Mouse (Mus musculus): ENCODE results near the gene Raf1. TPM values are rescaled to one million over a fixed set of nuclear protein-coding genes. Genes with fewer than 3 reads are reported as not detected.
A peak's percentile ranks its signal among the peaks of the same experiment; 100 is the strongest.

Gene Raf1
- total and polyA plus RNA-seq, 2 experiments from 2014 or later = 90.5 to 204 TPM

DNA sequence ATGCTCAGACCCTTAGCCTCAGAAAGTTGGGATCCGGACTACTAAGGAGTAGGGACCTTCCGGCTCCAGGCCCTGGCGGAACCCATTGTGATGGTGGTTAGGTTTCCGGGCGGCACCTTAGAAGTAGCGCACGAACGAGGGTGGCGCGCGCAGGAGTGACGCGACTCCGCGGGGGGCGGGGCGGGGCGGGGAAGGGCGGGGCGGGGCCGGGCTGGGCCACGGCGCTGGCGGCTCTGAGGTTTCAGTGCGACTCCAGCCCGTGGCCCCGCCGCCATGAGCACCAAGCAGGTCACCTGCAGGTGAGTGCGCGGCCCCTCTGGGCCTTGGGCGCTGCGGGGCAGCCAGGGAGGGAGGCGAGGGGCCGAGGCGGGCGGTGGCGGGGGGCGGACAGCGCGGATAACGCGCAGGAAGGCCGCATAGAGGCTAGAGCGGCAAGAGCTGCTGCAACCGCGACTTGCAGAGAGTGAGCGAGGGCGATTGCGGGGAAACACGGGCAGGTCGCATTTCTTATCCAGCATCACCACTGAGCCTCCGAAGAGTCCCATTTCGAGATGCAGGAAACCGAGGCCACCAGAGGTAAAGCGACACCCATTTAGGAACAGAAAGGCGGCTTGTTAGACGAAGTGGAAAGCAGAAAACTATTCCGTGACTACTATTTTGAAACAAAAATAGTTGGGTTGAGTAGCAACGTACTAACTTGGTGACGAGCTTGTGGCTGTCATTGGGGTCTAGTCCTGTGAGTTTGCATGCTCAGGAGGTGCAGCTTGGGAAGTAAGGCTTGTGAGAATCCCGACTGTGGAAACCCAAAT is 74.5 kb downstream of the Raf1 start, which contains the start of gene Mkrn2:
Gene Mkrn2, plus strand, starts transcription at position 188 of the 809 bp plus-strand sequence.
- Histone ChIP-seq H3K4me1 (ENCODE audit: insufficient read depth, low read length) (peaks cover 10% of the 10 kb centered on the region; the same call in 1 of the 2 replicates), H3K36me3 (ENCODE audit: insufficient read depth, low read length) (no peaks in the 10 kb centered on the region), H3K4me3 (ENCODE audit: low read length) (peak within 1 kb of the TSS; percentile 88), H3K27ac (peak within 1 kb of the TSS; percentile 90), H3K9me3 (ENCODE audit: low read length) (no peaks in the 10 kb centered on the region), H3K4me2 (ENCODE audit: low read depth, low read length) (peak within 1 kb of the TSS; percentile 69), H3K27me3 (ENCODE audit: insufficient read depth, low read length) (no peaks in the 10 kb centered on the region), H3K9ac (replicated peaks; ENCODE audit: low read length) (peak within 1 kb of the TSS; percentile 77)
- DNase-seq (ENCODE audit: low spot score) (peak; percentile 93), ATAC-seq (peak; percentile 95)
- no peak for TF ChIP-seq CTCF (IDR thresholded peaks at IDR 0.05; ENCODE audit: low read depth)
- under 1% methylated on average over 58 of the region's 61 CpGs for WGBS

DNA sequence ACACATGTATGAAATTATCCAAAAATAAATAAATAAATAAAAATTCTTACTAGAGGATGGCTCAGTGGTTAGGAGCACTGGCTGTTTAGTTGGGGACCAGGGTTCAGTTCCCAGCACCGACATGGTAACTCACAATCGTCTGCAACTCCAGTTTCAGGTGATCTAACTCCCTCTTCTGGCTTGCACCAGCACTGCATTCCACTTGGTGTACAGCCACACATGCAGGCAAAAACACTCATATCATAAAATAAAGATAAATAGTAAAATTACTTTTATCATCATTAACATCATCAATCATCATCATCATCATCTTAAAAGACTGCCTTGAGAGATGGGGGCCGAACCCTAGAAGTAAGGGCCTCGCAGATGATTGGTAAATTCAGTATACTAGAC is 75.1 kb downstream of the Raf1 start:
- peak; percentile 36 for TF ChIP-seq CTCF (IDR thresholded peaks at IDR 0.05; ENCODE audit: low read depth)
- ATAC-seq (peak; percentile 24), DNase-seq (ENCODE audit: low spot score) (no peak)
- WGBS = 66% methylated on average over 4 of the region's 4 CpGs
- Histone ChIP-seq H3K9me3 (ENCODE audit: low read length) (no peaks in the 10 kb centered on the region), H3K4me2 (ENCODE audit: low read depth, low read length) (peak overlapping the region; percentile 69), H3K36me3 (ENCODE audit: insufficient read depth, low read length) (no peaks in the 10 kb centered on the region), H3K4me1 (ENCODE audit: insufficient read depth, low read length) (peaks cover 10% of the 10 kb centered on the region; the same call in 1 of the 2 replicates), H3K27ac (peak overlapping the region; percentile 90; the same call in 1 of the 2 replicates), H3K27me3 (ENCODE audit: insufficient read depth, low read length) (no peaks in the 10 kb centered on the region), H3K4me3 (ENCODE audit: low read length) (peak overlapping the region; percentile 88), H3K9ac (replicated peaks; ENCODE audit: low read length) (no peak overlapping the region)

DNA sequence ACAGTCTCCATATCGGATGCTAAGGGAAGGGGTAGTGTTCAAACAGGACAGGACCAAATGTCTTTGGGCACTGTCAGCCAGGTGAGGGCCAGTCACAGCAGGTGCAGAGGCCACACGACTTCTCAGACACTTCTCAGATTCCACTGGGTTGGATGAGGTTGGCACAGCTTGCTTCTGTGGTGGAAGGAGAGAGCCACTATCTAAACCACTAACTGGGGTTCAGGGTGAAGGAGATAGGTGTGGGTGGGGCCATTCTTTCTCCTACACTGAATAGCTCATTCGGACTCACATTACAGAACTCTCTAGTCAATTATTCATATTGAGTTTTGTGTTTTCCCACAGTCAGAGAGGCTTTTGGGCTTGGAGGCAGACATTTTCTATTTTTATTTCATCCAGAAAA is 80.8 kb downstream of the Raf1 start:
- no peaks in the 10 kb centered on the region for H3K4me1 ChIP-seq (ENCODE audit: insufficient read depth, low read length)
- no peak overlapping the region for H3K4me3 ChIP-seq (ENCODE audit: low read length)
- TF ChIP-seq CTCF (IDR thresholded peaks at IDR 0.05; ENCODE audit: low read depth) = no peak
- no peaks in the 10 kb centered on the region for H3K36me3 ChIP-seq (ENCODE audit: insufficient read depth, low read length)
- 63% methylated on average over 3 of the region's 3 CpGs for WGBS
- ATAC-seq (no peak), DNase-seq (ENCODE audit: low spot score) (no peak)
- no peaks in the 10 kb centered on the region for H3K27me3 ChIP-seq (ENCODE audit: insufficient read depth, low read length)
- H3K9ac ChIP-seq (replicated peaks; ENCODE audit: low read length) = no peak overlapping the region
- no peak overlapping the region for H3K27ac ChIP-seq
- H3K9me3 ChIP-seq (ENCODE audit: low read length) = no peaks in the 10 kb centered on the region
- no peak overlapping the region for H3K4me2 ChIP-seq (ENCODE audit: low read depth, low read length)

DNA sequence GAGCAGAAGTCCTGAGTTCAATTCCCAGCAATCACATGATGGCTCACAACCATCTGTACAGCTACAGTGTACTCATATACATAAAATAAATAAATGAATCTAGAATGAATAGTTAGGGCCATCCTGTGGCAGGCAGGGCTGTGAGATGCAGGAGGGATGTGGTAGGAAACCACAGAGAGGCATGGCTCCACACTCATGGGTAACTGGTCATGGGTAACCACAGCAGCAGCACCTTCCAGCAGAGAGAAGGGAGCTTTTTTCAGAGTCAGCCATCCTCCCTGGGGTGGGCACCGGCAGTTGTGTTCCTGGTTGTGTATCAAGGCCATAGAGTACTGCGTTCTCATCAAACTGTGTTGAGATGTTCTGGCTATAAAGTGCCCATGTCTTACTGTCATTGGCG is 82.0 kb downstream of the Raf1 start:
- no peak for ATAC-seq
- Histone ChIP-seq H3K9ac (replicated peaks; ENCODE audit: low read length) (no peak overlapping the region), H3K9me3 (ENCODE audit: low read length) (no peaks in the 10 kb centered on the region), H3K4me2 (ENCODE audit: low read depth, low read length) (no peak overlapping the region), H3K27me3 (ENCODE audit: insufficient read depth, low read length) (no peaks in the 10 kb centered on the region), H3K27ac (no peak overlapping the region), H3K4me1 (ENCODE audit: insufficient read depth, low read length) (no peaks in the 10 kb centered on the region), H3K36me3 (ENCODE audit: insufficient read depth, low read length) (no peaks in the 10 kb centered on the region), H3K4me3 (ENCODE audit: low read length) (no peak overlapping the region)
- 78% methylated on average over 3 of the region's 3 CpGs for WGBS
- no peak for DNase-seq (ENCODE audit: low spot score)
- no peak for TF ChIP-seq CTCF (IDR thresholded peaks at IDR 0.05; ENCODE audit: low read depth)

DNA sequence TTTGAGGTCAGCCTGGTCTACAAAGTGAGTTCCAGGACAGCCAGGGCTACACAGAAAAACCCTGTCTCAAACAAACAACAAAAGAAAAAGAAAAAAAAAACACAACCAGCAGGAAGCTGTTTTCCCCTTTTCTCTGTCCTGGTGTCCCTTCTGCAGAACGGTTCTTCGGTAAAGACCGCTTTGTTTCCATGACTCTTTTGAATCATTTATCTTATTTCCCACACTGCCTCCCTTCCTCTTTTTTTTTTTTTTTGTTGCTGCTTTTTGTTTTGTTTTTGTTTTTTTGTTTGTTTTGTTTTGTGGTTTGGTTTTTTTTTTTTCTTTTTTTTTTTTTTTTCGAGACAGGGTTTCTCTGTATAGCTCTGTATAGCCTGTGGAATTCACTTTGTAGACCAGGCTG is 83.2 kb downstream of the Raf1 start:
- no peaks in the 10 kb centered on the region for H3K9me3 ChIP-seq (ENCODE audit: low read length)
- H3K4me3 ChIP-seq (ENCODE audit: low read length) = no peak overlapping the region
- H3K4me2 ChIP-seq (ENCODE audit: low read depth, low read length) = no peak overlapping the region
- no peak for TF ChIP-seq CTCF (IDR thresholded peaks at IDR 0.05; ENCODE audit: low read depth)
- DNase-seq (ENCODE audit: low spot score) (no peak), ATAC-seq (no peak)
- 71% methylated on average over 4 of the region's 4 CpGs for WGBS
- no peaks in the 10 kb centered on the region for H3K27me3 ChIP-seq (ENCODE audit: insufficient read depth, low read length)
- no peaks in the 10 kb centered on the region for H3K4me1 ChIP-seq (ENCODE audit: insufficient read depth, low read length)
- no peaks in the 10 kb centered on the region for H3K36me3 ChIP-seq (ENCODE audit: insufficient read depth, low read length)
- no peak overlapping the region for H3K9ac ChIP-seq (replicated peaks; ENCODE audit: low read length)
- no peak overlapping the region for H3K27ac ChIP-seq

DNA sequence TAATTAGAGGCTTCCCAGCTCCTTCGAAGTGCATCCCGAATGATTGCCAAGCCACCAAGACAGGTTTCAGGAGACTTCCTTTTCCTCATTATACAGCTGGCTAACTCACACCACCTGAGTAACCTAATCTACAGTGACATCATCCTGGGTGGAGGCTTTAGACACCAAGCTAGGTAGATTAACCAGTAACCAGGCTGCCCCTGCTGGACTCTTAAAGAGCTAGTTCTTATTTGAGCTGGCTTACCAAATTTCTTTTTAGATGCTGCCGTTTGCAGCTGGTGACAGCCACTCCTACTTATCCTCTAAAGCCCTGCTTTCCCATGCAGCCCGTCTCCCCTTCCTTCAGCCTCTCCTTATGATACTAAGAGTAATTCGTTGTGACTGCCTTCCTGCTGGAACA is 84.0 kb downstream of the Raf1 start, which contains the start of gene Mkrn2os:
Gene Mkrn2os, minus strand, starts transcription at position 119 of the 400 bp plus-strand sequence.
- H3K4me1 ChIP-seq (ENCODE audit: insufficient read depth, low read length) = no peaks in the 10 kb centered on the region
- no peak within 1 kb of the TSS for H3K4me2 ChIP-seq (ENCODE audit: low read depth, low read length)
- WGBS = 71% methylated on average over 5 of the region's 5 CpGs
- TF ChIP-seq CTCF (IDR thresholded peaks at IDR 0.05; ENCODE audit: low read depth) = no peak
- no peak within 1 kb of the TSS for H3K9ac ChIP-seq (replicated peaks; ENCODE audit: low read length)
- no peaks in the 10 kb centered on the region for H3K9me3 ChIP-seq (ENCODE audit: low read length)
- no peak for ATAC-seq
- no peak for DNase-seq (ENCODE audit: low spot score)
- H3K4me3 ChIP-seq (ENCODE audit: low read length) = no peak within 1 kb of the TSS
- no peak within 1 kb of the TSS for H3K27ac ChIP-seq
- no peaks in the 10 kb centered on the region for H3K27me3 ChIP-seq (ENCODE audit: insufficient read depth, low read length)
- H3K36me3 ChIP-seq (ENCODE audit: insufficient read depth, low read length) = no peaks in the 10 kb centered on the region

All from hindbrain, postnatal 0 days (tissue).